34 mouse cellular contexts compared by ENCODE assay signal in genomic region chr5:132450071-132450470, GRCm38 (mm10).
"Had no signal": no experiment of that assay in that cellular context is flagged by ENCODE, and none has a peak within 500 bp of the region (broad histone marks: within the 10 kb centered on the region; RNA-seq: fewer than 3 reads in every experiment).

No protein-coding gene starts in this region.

- H3K36me3 ChIP-seq: heart, embryonic 10.5 days; heart, embryonic 12.5 days; heart, embryonic 15.5 days; hindbrain, embryonic 10.5 days; hindbrain, embryonic 12.5 days; hindbrain, embryonic 13.5 days; hindbrain, embryonic 15.5 days; intestine, embryonic 15.5 days; kidney, embryonic 15.5 days had no signal

- H3K9ac ChIP-seq: heart, embryonic 12.5 days; heart, embryonic 13.5 days; heart, embryonic 15.5 days; hindbrain, embryonic 12.5 days; hindbrain, embryonic 13.5 days; hindbrain, embryonic 14.5 days; hindbrain, embryonic 15.5 days; intestine, embryonic 15.5 days; kidney, embryonic 15.5 days had no signal

- DNase-seq: heart, postnatal 10 days; heart, postnatal 14 days; heart, postnatal 36 days; heart, postnatal 4 days; kidney, adult 11 months; kidney, adult 18-20 months; kidney, adult 2 months; kidney, adult 8-10 months; kidney, postnatal 10 days; kidney, postnatal 25 days; kidney, postnatal 36 days; kidney, postnatal 4 days; layer of hippocampus, adult 9-11 months; layer of hippocampus, postnatal 36 days had no signal

- ATAC-seq: hindbrain, embryonic 16.5 days; hindbrain, postnatal 0 days; inflammation-experienced regulatory T-cells, adult 6 months; intestine, embryonic 15.5 days; intestine, embryonic 16.5 days; intestine, postnatal 0 days had no signal

- H3K27ac ChIP-seq: heart, embryonic 10.5 days; heart, embryonic 13.5 days; heart, embryonic 15.5 days; hindbrain, embryonic 10.5 days; hindbrain, embryonic 12.5 days; hindbrain, embryonic 13.5 days; hindbrain, embryonic 14.5 days; hindbrain, embryonic 15.5 days; hindbrain, postnatal 0 days; intestine, embryonic 15.5 days; kidney, embryonic 15.5 days; kidney, postnatal 0 days; layer of hippocampus, adult 2 months; left cerebral cortex, adult 2 months had no signal

- H3K27me3 ChIP-seq: heart, embryonic 12.5 days; heart, embryonic 13.5 days; heart, embryonic 15.5 days; hindbrain, embryonic 12.5 days; hindbrain, embryonic 13.5 days; hindbrain, embryonic 15.5 days; intestine, embryonic 15.5 days; kidney, embryonic 15.5 days had no signal

- H3K4me1 ChIP-seq: heart, embryonic 15.5 days; intestine, embryonic 15.5 days had no signal

- H3K4me2 ChIP-seq: heart, embryonic 11.5 days; heart, embryonic 12.5 days; heart, embryonic 13.5 days; heart, embryonic 15.5 days; hindbrain, embryonic 12.5 days; hindbrain, embryonic 13.5 days; hindbrain, embryonic 14.5 days; hindbrain, embryonic 15.5 days; intestine, embryonic 15.5 days; kidney, embryonic 15.5 days had no signal

- H3K4me3 ChIP-seq: heart, embryonic 10.5 days; heart, embryonic 12.5 days; heart, embryonic 13.5 days; heart, embryonic 15.5 days; hindbrain, embryonic 10.5 days; hindbrain, embryonic 12.5 days; hindbrain, embryonic 13.5 days; hindbrain, embryonic 15.5 days; intestine, embryonic 15.5 days; kidney, embryonic 15.5 days; layer of hippocampus, adult 2 months; left cerebral cortex, adult 2 months had no signal

- H3K9me3 ChIP-seq: heart, embryonic 10.5 days; heart, embryonic 12.5 days; heart, embryonic 13.5 days; heart, embryonic 15.5 days; hindbrain, embryonic 10.5 days; hindbrain, embryonic 12.5 days; hindbrain, embryonic 13.5 days; hindbrain, embryonic 15.5 days; intestine, embryonic 15.5 days; kidney, embryonic 15.5 days had no signal
